Mouse (Mus musculus): ENCODE results near the gene Mum1.

- TF ChIP-seq POLR2A (IDR thresholded peaks at IDR 0.05; ENCODE audit: insufficient read depth, low read depth, low read length) (no peak), CTCF (IDR thresholded peaks at IDR 0.05; ENCODE audit: insufficient read depth, low read depth, low read length) (no peak)
Observed at GRCm38 (mm10) chr10:80271870-80272585, 45.8 kb downstream of the Mum1 start.

Measured in olfactory bulb, adult 2 months (tissue).